Mouse (Mus musculus) right cerebral cortex, adult 18-20 months (tissue): ENCODE measurements around the gene Aebp1.

Experiments used
- DNase-seq: peaks from one replicate; pipeline ENCODE4 v3.0.0; 2022; ENCODE audit warnings: mixed read lengths

Gene Aebp1

DNA sequence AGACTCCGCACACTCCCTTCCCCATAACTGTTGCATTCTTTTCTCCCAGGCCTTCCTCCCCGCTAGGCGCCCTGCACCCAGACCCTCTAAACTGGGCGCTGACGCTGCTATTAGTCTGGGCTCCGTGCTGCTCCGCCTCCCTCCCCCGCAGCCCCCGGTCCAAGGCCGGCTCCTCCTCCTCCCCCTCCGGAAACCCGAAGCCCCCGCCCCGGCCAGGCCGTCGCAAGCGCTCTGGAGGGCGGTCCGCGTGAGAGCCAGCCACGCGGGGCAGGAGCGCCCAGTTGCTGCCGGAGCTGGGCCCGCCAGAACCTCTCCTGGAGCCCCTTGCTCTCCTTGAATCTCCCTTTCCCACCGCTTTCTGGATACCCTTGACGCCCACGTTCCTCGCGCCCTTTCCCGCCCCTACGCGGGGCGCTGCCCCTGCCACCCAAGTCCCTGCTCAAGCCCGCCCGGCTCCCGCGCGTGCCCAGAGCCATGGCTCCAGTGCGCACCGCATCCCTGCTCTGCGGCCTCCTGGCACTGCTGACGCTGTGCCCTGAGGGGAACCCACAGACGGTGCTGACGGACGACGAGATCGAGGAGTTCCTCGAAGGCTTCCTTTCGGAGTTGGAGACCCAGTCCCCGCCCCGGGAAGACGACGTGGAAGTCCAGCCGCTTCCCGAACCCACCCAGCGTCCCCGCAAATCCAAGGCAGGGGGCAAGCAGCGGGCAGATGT lies at the start of gene Aebp1:
TSS of gene Aebp1 (plus strand) at position 270 of the 716 bp plus-strand sequence.
- no peak for DNase-seq

GRCm38 (mm10) chr11:5813381-5813780 lies 48.4 kb upstream of the Aebp1 start:
- no peak for DNase-seq

DNA sequence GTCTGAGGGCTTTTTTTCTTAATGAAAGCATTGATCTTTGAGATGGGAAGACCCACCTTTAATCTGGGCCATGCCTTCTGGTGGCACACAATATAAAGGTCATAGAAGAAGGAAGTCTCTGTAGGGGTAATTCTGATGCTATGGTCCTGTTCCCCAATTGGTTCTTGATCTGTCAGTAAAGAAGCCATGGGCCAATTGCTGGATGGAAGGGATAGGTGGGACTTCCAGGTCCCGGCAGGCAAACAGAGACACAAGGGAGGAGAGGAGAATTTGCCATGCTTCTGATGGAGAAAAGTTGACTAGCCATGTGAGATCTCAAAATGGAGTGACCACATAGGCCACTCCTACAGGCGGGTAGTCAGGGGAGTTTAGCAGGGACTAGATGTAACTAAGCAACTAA lies 42.5 kb upstream of the Aebp1 start:
- DNase-seq = no peak

DNA sequence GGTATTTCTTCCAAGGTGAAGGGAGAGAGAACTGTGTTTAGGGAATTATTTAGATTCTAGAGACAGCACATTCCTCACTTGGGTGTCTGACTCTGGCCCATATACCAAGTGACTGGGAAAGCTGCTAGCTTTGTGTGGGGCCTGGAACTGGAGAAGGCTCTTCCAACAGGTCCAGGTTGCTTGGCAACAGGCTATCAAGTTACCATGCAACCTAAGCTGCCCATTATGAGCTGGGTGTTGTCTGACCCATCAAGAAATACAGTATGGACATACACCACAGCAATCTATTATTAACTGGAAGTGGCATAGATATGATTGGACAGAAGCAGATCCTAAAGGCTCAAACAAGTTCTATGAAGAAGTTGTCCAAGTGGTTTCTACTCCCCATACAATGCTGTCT lies 36.3 kb upstream of the Aebp1 start:
- no peak for DNase-seq

GRCm38 (mm10) chr11:5827931-5828330 lies 33.8 kb upstream of the Aebp1 start:
- DNase-seq = no peak

GRCm38 (mm10) chr11:5828509-5829191 lies 33.1 kb upstream of the Aebp1 start:
- no peak for DNase-seq

DNA sequence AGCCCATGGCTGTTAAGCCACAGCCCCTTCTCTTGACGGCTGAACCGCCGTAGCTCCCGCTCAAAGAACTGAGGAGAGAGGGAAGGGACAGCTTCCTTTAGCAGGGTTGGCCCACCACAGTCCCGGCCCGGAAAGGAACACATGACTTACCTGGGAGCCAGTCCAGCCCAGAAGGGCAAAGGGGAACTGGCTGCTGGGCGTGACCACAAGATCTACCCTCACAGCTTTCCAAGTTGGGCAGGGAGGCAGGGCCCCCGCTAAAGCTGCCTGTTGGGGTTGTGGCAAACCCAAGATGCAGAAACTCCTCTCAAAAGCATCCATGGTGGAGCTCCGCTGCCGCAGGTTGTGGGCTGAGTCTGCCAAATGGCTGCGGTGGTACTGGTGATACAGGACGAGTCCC lies 32.4 kb upstream of the Aebp1 start:
- DNase-seq = no peak

DNA sequence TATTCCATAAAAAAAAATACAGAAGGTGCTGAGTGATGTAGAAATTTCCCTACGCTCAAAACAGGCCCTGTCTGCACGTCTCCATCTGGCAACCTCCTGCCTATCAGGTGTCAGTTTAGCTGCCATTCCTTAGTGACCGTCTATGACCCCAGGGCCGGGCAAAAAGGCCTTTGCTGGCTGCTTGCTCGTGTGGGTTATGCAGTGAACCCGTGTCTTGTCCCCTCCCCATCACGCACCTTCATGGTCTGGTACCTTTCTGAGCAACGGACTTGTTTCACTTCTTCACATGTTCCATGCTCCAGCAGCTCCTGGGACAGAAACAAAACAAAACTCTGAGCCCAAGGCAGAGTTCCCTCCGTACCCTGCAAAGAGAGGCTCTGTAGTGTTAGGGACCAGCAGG lies 27.2 kb upstream of the Aebp1 start:
- DNase-seq = no peak

GRCm38 (mm10) chr11:5835057-5835456 lies 26.7 kb upstream of the Aebp1 start:
- DNase-seq = peak; percentile 23

DNA sequence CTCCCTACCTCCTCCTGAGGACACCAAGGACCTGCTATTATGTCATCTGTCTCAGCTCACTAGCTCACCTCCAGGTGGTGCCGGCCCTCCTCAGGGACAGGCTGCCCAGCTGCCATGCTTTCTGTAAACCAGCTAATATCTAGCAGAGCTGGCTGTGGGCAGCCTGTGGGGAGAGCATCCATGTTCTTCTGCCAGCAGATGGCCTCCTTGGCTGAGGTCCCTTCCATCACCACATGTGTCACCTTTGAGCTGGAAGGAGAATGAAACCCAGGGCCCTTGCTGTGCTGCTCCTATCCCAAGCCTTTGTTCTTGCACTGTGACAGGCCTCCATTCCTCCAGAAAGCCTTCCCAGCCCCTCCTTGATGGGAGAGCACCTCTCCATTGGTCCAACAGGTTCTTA lies 25.6 kb upstream of the Aebp1 start:
- DNase-seq = no peak

GRCm38 (mm10) chr11:5837251-5838246 lies 24.2 kb upstream of the Aebp1 start, which contains the start of gene Polm:
TSS of gene Polm (minus strand) at chr11:5838016.
- peak; percentile 92 for DNase-seq

- no peak for DNase-seq
Measured at GRCm38 (mm10) chr11:5840346-5840745, 21.4 kb upstream of the Aebp1 start.

DNA sequence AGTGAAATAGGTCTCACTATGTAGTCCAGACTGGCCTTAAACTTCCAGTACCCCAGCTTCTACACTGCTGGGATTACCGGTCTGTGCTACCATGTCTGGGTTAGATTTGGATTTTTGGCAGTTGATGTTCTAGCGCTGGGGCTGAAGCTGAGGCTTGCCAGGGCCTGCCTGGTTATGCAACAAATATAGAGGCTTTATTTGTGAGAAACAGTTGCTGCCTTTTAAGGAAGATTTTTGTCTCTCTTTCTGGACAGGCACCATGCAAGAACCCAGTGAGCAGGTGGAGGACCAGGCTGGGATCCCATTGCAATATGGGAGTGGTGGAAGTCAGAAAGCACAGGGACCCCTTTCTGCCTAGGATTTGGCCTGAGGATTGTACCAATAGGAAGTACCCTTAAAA lies 20.0 kb upstream of the Aebp1 start:
- no peak for DNase-seq

GRCm38 (mm10) chr11:5843131-5843530 lies 18.6 kb upstream of the Aebp1 start:
- DNase-seq = no peak

- no peak for DNase-seq
Measured at GRCm38 (mm10) chr11:5846639-5847345, 15.0 kb upstream of the Aebp1 start.

- peak; percentile 64 for DNase-seq
Measured at GRCm38 (mm10) chr11:5848741-5849140, 13.0 kb upstream of the Aebp1 start.

DNA sequence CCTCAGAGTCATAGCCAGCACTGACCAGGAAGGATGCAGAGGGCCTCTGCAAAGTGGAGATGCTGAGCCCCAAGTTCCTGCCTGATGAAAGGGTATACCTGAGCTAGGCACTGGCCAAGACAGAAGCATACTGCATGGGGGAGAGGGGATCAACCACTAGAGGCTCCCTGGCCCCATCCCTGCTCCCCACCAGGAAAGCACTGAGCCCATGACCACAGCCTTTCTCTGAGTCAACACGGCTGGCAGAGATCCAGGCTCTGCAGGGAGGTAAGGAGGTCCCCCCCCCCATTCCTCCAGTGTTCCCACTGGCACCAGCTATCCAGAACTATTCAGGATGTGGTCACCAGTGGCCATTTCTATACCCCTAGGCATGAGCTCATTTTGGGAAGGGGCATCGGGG lies 12.4 kb upstream of the Aebp1 start:
- DNase-seq = no peak

DNA sequence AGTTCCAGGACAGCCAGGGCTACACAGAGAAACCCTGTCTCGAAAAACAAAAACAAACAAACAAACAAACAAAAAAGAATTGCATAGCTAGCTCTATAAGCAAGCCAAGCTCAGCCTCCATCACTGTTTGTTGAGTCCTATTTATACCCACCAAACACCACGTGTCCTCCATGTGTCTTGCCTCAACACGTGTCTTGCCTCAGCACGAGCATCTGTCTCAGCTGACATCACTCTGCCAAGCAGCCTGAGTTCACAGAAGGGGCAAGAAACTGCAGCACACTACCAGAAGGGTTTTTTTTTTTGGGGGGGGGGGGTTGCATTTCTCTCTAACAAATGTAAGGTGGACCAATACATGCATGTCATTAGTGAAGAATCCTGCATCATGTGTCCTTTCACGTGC lies 11.3 kb upstream of the Aebp1 start:
- no peak for DNase-seq

DNA sequence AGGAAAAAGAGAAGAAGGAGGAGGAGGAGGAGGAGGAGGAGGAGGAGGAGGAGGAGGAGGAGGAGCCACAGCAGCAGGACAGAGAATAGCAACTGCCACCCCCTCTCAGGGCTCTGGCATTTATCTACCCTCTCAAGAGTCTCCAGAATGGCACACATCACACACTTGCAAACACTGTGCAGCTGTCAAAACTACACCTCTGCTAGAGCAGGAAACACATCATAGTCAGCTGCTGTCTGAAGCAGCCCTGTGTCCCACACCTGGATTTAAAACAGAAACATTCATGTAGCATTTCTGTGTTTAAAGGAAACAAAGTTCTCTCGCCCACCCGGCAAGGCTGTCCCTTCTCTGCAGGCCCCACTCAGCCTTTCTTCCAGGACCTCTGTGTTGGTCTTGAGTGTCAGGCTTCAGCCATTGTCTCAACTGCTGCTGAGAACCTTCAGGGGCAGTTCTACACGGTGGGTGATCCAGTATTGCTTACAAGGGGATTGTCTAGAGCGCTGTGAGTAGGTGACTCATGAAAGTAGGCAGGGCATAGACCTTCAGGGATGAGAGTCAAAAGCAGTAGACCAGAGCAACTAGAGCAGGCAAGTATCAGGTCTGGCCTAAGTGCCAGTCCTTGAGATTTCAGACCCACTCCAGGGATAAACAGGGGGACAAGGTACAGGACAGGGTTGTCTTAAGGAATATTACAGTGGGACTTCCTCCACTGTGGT lies 10.6 kb upstream of the Aebp1 start:
- no peak for DNase-seq

- no peak for DNase-seq
Measured at GRCm38 (mm10) chr11:5852314-5852713, 9.4 kb upstream of the Aebp1 start.

DNA sequence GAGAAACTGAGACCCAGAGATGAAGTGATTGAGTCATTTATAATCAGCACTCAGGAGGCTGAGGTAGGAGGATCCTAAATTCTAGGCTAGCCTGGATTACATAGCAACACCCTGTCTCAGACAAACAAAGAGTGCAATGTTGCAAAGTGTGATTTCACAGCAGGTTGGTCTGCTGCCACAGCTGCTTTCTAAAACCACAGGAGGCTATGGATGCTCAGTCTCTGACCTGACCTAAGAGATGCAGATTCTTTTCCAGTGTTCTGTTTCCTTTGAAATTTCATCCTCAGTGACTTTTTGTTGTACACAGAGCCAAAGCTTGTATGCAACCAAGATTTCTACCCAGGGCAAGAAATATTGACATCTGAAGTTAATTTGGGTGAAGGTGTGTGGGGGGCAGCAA lies 6.3 kb upstream of the Aebp1 start:
- no peak for DNase-seq

DNA sequence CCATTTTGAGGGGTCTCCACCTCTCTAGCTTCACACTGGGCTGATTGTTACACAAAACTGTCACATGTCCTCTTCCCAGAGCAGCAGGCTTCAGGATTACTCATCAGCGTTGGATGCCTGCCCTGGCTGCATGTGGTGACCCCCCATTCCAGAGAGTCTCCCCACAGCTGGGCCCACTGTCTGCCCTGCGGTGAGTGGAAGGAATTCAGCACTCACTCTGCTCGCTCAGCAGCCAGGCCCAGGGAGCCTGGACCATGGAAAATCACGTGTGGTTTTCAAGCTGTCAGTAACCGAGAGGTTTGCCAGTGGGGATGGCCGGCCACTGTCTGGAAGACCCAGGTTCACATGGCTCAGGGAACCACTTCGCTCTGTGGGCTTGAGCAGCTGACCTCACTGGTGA lies 5.8 kb upstream of the Aebp1 start:
- peak; percentile 64 for DNase-seq
